Mouse (Mus musculus) cerebellum, adult (tissue): ENCODE data around the gene Fzd5.

Source experiments
- ATAC-seq: cut with Nextera tagmentation; 2 replicates; pipeline ENCODE4 v1.9.2; 2017; ENCODE audit warnings: mild to moderate bottlenecking, moderate library complexity, mixed read lengths; ENCODE audit not compliant: insufficient number of reproducible peaks, low FRiP score, low TSS enrichment

Gene Fzd5

DNA sequence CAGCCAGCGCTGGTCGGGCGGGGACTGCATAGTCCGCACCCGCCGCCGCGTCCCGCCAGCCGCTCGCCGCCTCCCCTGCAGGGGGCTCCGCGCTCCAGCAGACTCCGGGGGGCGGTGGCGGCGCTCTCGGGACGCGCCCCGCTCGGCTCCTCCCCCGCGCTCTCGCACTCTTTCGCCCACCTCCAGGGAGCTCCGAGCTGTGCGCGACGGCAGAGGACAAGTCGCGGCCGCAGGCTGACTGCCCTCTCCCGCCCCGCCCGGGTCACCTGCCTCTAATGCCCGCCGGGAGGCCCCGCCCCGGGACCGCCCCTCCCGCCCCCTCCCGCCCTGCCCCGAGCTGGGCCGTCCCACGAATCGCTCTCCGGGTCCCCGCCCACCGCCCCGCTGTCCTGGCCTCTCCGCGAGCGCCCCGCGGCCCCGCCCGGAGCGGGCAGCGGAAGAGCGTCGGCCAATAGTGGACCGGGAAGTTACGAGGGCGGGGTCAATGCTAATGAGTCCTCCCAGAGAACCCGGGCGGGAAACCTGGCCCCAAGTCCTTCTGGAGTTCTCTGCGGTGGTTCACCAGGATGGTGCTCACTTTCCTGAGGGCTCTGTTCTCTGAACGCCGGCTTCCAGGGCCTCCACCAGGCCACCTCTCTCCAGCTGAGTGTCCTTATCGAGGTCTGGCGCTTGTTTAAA is at the start of gene Fzd5:
Fzd5 (minus strand) TSS at position 250 of the 678 bp plus-strand sequence.
- peak; percentile 82 for ATAC-seq

DNA sequence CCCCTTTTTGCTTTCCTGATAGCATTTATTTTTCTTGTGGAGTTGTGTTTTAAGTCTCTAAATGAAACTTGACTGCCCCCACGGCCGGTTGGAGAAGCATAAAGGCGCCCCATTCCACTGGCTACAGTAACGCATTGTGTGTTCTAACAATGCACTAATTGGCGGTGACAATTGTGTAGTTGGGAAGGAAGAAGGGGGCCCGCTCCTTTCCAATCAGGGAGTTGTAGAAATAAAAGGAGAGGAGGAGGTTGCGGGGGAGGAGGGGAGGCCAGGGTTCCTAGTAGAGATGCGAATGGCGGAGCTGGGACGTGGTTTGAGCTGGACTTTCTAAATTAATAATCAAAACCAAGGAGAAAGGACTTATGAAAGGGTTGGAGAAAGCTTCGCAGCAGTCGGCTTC is 42.3 kb upstream of the Fzd5 start:
- no peak for ATAC-seq

DNA sequence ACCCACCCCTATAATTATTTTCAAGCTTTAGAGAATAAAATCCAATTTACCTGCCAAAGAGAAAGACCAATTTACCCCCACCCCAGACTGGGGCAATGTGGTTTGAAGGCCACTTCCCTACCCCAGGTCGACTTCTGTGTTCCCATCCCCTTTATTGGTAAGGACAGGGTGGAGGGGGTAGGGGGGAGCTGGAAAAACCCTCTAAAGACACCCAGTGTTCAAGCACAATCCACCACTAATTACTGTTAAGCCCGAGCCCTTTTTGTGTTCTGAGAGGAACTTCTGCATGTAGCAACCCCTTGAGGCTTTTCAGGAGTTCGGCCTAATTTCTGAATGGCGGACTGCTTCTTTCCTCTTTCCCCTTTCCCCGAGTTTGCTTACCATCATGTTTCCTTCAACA is 41.9 kb upstream of the Fzd5 start:
- ATAC-seq = no peak

DNA sequence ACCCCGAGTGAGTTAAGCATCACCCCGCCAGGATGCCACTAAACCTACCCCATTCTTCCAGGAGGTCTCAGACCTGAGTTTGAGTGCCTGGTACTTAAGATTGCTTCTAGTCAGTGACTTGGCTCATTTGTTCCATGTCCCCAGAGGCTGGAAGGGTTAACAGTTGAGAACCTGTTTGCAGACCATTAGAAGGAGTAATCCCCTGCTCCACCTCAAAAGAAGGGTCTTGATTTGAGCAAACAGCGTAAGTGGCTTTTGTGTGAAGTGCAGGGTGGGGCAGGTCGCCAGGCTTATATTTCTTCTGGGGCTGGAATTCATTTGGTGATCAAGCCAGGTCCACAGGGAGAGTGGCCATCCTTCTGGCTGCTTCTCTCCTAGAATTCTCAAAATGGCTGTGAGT is 35.8 kb upstream of the Fzd5 start:
- ATAC-seq = no peak

DNA sequence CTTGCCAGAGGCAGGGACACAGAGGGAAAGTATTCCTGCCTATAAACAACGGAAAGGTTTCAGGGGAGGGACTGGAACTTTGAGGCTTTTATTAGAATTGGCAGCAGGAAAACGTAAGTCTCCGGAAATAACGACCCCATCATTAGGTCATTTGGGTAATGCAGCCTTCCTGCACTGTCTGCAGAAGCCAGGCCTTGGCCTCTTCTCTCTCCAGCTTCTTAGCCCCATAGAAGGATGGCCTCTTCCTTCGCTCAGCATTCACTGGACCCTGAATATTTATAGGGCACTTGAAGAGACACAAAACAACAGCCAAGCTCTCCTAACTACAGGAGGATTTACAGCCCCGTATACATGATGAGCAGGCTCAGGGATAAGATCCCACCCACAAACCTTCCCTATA is 32.6 kb upstream of the Fzd5 start:
- ATAC-seq = no peak

DNA sequence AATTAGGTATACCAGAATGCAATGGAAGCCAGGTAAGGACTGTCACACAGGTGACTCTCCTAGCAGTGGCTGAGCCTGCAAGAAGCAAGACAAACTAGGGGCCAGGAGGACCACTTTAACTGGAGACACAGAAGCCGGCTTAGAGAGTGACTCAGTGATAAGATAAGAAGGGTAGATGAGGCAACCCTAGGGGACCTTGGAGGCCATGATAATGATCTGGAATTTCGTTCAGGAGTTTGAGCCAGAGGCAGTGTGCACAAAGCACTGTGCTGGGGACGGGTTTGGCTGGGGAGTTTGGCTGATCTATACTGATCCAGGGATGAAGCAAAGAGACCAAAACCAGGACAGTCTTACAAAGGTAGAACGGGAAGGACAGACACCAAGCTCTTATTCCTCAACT is 24.1 kb upstream of the Fzd5 start:
- no peak for ATAC-seq

DNA sequence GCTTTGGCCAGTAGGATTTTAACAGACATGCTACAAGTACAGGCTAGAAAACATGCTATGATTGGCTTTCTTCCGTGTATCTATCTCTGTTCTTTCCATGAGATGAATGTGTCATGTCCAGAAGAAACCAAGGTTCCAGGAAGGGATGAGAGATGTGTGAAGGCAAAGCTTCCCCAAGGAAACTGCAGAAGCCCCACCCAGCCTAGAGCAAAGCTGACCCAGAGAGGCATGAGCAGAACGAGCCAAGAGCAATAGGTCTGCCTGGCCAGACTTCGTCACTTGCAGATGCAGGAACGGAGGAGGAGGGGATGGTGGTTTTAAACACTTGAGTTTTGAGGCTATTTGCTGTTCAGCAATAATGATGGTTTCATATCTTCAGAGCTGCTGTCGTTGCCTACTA is 20.2 kb upstream of the Fzd5 start:
- no peak for ATAC-seq

DNA sequence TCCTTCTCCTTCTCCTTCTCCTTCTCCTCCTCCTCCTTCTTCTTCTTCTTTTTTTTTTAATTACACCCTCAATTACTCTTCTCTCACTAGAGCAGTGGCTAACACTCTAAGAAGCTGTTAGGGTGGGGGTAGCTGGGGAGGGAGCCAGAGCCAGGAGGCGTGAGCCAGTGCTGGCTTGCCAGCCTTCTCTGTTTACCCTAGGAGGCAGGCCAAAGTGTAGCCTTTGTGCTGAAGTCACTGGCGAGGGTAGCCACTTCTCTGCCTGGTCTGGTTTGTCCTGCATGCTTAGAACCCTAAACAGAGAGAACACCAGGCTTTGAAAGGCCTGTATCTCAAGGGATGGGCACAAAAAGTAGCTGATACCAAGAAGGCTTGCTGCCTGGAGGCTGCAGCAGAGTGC is 19.7 kb upstream of the Fzd5 start:
- ATAC-seq = no peak

DNA sequence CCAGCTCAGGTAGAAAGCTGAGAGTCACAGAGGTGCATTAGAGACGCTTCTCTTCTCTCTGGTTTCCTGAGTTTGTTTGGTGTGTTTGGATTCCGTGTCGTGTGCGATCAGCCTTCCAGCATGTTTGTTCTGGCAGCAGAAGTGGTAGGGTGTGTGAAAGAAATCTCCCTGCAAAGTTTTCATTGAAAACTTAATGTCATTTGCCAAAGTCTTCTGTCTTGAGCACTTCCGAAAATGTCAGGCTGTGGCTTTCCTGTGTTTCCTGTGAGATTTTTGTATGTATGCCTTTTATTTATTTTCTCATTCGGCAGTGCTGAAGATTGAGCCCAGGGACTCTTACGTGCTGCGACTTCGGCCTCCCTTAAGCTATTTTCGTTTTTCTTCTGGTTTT is 19.1 kb upstream of the Fzd5 start:
- ATAC-seq = no peak

DNA sequence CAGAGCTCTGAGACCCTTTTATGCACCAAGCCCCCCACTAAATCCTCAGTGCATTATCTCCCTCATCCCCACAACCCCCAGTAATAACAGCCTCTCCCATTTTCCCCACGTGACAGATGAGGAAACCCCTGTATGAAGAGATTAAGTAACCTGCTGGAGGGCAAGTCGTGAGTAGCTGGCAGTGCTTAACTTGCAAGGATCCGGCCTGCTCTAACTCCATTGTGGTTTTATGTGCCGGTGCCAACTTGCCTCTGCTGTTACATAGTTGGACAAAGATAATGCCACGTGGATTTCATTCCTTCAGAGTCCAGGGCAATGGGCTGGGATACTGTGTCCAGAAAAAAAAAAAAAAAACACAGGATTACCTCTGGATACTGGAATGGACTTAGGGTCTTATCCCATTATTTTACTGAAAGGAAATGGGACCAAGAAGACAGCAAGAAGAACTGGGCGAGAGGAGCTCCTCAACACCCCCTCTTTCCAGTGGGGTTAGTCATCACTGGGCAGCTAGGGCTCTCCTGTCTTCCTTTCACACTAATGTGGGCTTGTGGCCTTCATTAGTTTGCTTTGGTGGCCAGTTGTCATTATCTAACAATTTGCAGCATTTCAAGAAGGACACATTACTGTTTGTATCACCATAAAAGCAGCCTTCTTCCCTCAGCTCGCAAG is 18.6 kb upstream of the Fzd5 start:
- no peak for ATAC-seq

DNA sequence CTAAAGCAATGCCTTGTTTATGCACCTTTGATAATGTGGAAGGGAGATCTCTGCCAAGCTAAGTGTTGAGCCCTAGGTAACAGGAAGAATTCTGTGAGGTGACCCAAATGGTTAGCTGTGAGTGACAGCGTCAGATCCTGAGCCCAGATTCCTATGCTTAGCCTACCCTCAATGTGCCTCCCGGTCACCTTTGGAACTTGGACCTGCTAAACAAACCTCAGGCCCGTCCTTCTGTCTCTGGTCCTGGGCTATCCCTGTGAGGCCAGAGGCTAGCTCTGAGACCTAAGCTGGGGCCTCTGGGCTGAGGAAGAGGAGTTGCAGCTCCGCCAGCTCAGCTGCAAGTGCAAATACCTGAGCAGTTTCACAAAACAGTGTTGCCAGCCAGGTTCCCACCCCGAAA is 17.1 kb upstream of the Fzd5 start:
- no peak for ATAC-seq

DNA sequence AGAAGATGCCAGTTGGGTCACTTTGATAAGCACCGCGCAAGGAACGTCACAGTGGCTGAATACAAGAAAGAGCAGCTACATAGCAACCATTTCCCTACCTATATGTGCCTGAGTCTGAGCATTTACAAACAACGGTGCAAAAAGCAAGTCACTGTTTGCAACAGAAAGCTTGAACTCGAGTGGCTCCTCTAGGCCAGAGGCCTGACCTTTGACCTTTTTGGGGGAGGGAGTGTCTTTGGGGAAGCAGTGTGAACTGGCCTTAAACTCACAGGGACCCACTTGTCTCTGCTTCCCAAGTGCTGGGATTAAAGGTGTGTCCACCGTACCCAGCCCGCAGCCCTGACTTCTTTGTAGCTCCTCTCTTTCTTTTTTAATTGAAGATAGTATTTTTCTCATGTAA is 16.1 kb upstream of the Fzd5 start:
- ATAC-seq = no peak

DNA sequence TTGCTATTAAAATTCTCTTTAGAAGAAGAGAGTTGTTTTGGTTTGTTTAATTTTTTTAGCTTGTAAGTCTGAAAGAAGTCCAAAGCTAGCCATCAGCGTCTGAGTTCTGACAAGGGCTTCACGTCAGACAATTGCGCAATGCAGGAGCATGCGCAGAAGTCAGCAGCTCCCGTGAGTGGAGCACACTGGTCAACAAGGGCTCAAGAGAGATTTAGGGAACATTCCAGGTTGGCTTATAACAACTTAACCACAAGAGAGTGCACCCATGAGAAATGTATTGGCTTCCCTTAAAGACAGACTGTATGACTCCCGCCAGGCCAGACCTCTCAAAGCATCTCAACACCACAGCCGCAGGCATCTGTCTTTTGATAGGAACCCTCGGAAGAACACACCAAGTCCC is 15.6 kb upstream of the Fzd5 start:
- ATAC-seq = no peak

DNA sequence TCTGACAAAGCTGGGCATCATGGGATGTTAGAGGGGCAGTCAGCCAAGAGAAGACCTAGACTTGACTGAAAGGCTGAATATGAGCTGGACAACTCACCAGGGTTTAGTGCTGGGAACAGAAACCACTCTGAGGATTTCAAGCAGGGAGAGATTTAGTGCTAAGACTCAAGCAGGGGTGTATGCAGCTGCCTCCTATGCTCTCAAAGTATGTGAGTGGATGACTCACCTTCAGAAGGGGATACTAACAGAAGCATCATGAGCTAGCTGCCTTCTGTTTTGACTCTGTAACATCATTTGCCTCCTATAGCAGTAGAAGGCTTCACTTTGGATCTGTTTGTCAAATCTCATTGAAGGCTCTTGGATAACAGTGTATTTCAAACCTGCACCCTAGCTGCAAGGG is 7.1 kb upstream of the Fzd5 start:
- no peak for ATAC-seq

DNA sequence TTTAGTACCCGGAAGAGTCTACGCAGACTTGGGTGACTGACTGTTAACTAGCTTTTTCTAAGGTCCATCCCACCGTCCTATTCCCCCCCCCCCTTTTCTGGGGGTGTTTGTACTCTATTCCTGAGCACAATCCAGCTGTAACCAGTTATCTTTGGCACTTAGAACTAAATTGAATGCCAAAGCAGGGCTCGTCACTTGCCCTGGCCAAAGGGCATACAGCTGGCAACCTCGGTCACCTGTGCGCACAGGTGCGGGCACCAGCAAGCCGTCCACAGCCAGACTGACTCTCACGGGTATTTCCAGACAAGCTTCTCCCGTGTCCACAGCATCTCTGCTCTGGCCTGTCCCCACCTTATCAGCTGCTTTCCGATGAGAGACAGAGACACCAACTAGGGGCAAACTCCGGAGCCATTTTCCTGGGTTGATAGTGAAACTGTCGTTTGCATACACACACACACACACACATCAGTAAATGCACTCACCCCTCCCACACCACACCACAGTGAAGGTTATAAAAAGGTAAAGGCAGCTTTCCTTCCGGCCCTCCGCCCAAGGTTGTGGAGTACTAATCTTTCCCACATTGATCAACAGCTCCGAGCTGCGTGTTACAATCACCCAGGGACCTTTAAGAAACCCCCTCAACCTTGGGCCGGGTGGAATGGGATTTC is 5.3 kb upstream of the Fzd5 start:
- no peak for ATAC-seq

DNA sequence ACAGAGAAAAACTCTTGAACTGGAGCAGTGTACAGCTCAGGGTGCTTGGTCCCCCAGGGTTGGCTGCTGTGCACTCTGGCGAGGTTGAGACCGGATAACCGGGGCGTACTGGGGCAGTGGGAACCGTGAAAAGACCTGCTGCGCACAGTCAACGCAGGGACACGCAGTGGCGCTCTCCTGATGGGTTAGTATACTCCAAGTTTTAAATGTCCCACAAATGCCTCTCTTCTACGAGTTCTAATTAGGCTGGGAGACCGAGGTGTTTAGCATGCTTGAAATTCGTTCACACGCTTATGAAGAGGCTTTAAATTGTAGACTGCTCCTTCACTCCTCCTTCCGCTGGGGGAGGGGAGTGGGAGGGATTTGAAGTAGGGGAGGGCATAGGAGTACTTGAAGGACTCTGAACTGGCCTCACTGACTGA is 1.1 kb upstream of the Fzd5 start:
- ATAC-seq = no peak

DNA sequence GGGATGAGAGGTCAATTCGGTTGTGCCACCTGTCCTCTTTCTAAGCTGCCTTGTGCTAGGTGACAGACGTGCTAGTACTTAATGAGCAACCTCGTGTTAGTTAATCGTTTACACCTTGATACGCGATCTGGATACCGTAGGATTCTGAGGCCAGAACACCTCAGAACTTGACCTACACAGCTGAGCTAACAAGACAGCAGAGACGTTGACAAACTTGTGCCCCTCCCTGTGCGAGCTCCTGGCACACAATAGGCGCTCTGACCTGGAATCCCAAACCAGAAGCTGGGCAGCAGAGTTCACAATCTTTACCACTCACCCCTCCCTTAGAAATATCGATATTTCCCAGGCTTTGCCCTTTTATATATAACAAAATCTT is 617 bp upstream of the Fzd5 start:
- no peak; the same call in 1 of the 2 replicates for ATAC-seq

DNA sequence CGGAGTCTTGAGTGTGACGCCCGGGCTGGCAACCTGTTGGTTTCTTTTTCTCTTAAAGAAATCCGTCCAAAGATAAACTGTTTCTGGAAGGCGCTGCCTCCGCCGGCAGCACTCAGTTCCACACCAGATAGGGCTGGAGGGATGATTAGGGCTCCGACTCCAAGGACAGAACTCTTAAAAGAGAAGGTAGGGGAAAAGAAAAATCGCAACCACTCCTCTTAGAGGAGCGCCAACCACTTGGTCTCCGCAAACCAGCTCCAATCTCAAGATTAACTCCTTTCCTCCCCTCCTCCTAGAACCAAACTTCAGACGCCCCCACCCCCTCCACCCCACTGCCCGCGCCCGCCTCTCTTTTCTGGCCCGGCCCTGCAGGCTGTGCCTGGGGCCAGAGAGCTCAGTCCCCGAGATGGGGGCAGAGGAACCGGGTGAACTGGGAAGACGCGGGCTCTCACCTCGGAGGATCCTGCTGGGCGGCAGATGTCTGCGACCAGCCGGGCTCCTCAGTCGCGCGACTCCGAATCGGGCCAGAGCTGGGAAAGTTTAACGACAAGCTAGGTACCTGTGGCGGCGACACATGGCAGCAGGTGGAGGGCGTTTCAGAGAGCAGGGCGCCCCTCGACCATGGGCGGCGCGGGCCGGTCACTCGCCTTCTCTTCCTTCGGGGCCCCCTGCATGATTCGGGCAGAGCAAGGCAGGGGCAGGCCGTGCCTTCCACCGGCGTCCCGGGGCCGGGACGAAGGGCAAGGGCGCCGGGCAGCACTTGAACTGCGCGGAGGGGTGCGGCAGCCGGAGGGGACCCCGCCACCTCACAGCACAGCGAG is 660 bp downstream of the Fzd5 start:
- peak; percentile 8; the same call in 1 of the 2 replicates for ATAC-seq

DNA sequence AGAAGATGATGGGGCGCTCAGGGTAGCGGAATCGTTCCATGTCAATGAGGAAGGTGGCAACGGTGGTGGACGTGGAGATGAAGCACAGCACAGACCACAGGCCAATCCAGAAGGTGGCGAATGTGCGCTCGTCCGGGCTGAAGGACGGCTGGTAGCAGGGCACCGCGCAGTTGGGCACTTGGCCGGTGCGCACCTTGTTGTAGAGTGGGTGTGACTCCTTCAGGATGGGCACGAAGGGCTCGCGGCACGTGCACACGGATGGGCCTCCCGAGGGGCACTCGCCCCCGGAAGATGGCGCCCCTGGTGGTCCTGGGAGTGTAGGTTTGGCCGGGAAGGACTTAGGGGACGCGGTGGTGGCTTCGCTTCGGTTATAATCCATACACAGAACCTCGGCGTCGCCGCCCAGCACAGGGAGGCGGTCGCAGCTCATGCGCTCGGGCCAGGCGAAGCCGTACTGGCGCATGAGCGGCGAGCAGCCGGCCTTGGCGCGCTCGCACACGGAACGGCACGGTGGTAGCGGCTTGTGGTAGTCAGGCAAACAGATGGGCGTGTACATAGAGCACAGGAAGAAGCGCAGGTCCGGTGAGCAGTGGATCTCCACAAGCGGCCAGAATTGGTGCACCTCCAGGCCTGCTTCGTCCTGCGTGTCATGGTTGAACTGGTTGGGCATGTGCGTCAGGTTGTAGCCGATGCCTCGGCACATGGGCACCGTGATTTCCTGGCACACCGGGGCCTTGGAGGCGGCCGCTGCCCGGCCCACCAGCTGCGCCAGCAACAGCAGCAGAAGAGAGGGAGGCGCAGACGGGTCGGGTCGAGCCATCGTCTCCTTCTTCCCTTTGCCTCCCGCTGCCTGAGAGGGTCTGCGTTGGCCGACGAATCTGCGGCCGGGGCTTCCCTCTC is 1.5 kb downstream of the Fzd5 start:
- 0 out of 2 replicates have a peak, but pooled peaks have one; percentile 5 for ATAC-seq
